ENCODE assay signal across 8 mouse cellular contexts in the genomic region with DNA sequence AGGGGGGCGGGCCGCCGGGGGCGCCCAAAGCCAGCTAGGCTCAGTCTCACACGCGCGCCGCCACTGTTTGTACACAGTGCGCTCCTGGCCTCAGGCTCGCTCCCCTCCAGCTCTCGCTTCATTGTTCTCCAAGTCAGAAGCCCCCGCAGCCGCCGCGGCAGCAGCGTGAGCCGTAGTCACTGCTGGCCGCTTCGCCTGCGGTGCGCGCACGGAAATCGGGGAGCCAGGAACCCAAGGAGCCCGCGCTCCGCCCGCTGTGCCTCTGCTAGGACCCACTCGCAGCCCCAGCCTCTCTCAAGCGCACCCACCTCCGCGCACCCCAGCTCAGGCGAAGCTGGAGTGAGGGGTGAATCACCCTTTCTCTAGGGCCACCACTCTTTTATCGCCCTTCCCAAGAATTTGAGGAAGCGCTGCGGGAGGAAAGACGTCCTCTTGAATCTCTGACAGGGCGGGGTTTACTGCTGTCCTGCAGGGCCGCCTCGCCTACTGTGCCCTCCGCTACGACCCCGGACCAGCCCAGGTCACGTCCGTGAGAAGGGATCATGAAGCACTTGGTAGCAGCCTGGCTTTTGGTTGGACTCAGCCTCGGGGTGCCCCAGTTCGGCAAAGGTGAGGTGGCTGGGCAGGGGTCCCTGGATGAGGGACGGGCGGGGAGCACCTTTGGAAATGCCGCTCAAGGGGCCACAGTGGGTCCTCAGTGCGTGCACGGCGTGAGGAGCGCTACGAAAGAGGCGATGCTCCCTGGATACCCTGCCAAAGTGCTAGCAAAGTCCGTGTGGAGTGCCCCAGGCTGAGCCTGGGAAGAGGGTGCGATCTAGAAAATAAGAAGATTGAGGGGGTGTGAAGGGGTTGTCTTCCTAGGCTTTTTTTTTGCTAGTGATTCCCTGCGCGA. TPM values are rescaled to one million over a fixed set of nuclear protein-coding genes. Genes with fewer than 3 reads are reported as not detected.
A peak's percentile ranks its signal among the peaks of the same experiment; 100 is the strongest.
DNase-seq lines count a peak whose midpoint lies in the region; ATAC-seq lines count a peak whose summit lies in the region.

A gene (plus strand): TSS at position 33 of the 892 bp plus-strand sequence.

- peak within 1 kb of the TSS; percentile 39; the same call in 1 of the 2 replicates for H3K27ac ChIP-seq in embryonic facial prominence, embryonic 14.5 days (replicated peaks; ENCODE audit: low read depth, low read length)
- H3K27ac ChIP-seq in hindbrain, embryonic 14.5 days: peak within 1 kb of the TSS; percentile 87
- no peak within 1 kb of the TSS for H3K27ac ChIP-seq in stomach, embryonic 14.5 days (ENCODE audit: low read length)

- H3K4me2 ChIP-seq in embryonic facial prominence, embryonic 14.5 days (ENCODE audit: low read depth, low read length): peak within 1 kb of the TSS; percentile 86
- peak within 1 kb of the TSS; percentile 95 for H3K4me2 ChIP-seq in hindbrain, embryonic 14.5 days (replicated peaks)
- peak within 1 kb of the TSS; percentile 96 for H3K4me2 ChIP-seq in stomach, embryonic 14.5 days (replicated peaks; ENCODE audit: low read depth, low read length)

- peak; percentile 79 for ATAC-seq in embryonic facial prominence, embryonic 14.5 days (ENCODE audit: low read depth)
- ATAC-seq in hindbrain, embryonic 14.5 days (ENCODE audit: low FRiP score): peak; percentile 89
- ATAC-seq in stomach, embryonic 14.5 days (ENCODE audit: insufficient number of reproducible peaks, insufficient read depth, low FRiP score, low read depth): peak; percentile 80

- no peaks in the 10 kb centered on the region for H3K27me3 ChIP-seq in embryonic facial prominence, embryonic 14.5 days (replicated peaks; ENCODE audit: control insufficient read depth, insufficient read depth, low read length)
- no peaks in the 10 kb centered on the region for H3K27me3 ChIP-seq in hindbrain, embryonic 14.5 days (ENCODE audit: control insufficient read depth, insufficient read depth, low read length)
- H3K27me3 ChIP-seq in stomach, embryonic 14.5 days (ENCODE audit: control insufficient read depth, insufficient read depth, low read length): no peaks in the 10 kb centered on the region

- WGBS in embryonic facial prominence, embryonic 14.5 days: under 1% methylated on average over 36 of the region's 60 CpGs
- under 1% methylated on average over 58 of the region's 60 CpGs for WGBS in hindbrain, embryonic 14.5 days
- WGBS in stomach, embryonic 14.5 days: under 1% methylated on average over 57 of the region's 60 CpGs

- no peaks in the 10 kb centered on the region for H3K9me3 ChIP-seq in embryonic facial prominence, embryonic 14.5 days (ENCODE audit: control insufficient read depth, low read length)
- no peaks in the 10 kb centered on the region for H3K9me3 ChIP-seq in hindbrain, embryonic 14.5 days (ENCODE audit: control insufficient read depth, low read length)
- no peaks in the 10 kb centered on the region for H3K9me3 ChIP-seq in stomach, embryonic 14.5 days (ENCODE audit: control insufficient read depth, low read depth, low read length)

- H3K4me1 ChIP-seq in embryonic facial prominence, embryonic 14.5 days (ENCODE audit: control insufficient read depth, insufficient read depth, low read length): peaks cover 7% of the 10 kb centered on the region
- H3K4me1 ChIP-seq in hindbrain, embryonic 14.5 days (replicated peaks; ENCODE audit: control insufficient read depth, insufficient read depth, low read length): 0 out of 2 replicates have a peak, but pooled peaks cover 4% of the 10 kb centered on the region
- H3K4me1 ChIP-seq in stomach, embryonic 14.5 days (ENCODE audit: control insufficient read depth, insufficient read depth, low read length): no peaks in the 10 kb centered on the region

- no peaks in the 10 kb centered on the region for H3K36me3 ChIP-seq in embryonic facial prominence, embryonic 14.5 days (ENCODE audit: control insufficient read depth, insufficient read depth, low read length)
- no peaks in the 10 kb centered on the region for H3K36me3 ChIP-seq in hindbrain, embryonic 14.5 days (replicated peaks; ENCODE audit: control insufficient read depth, insufficient read depth)
- H3K36me3 ChIP-seq in stomach, embryonic 14.5 days (ENCODE audit: control insufficient read depth, insufficient read depth, low read length): no peaks in the 10 kb centered on the region

- peak within 1 kb of the TSS; percentile 71 for H3K4me3 ChIP-seq in embryonic facial prominence, embryonic 14.5 days (ENCODE audit: low read depth, low read length)
- peak within 1 kb of the TSS; percentile 72 for H3K4me3 ChIP-seq in hindbrain, embryonic 14.5 days (replicated peaks; ENCODE audit: low read length)
- peak within 1 kb of the TSS; percentile 59 for H3K4me3 ChIP-seq in stomach, embryonic 14.5 days (ENCODE audit: low read depth, low read length)

- intact Hi-C loops in left cerebral cortex, postnatal 36 days (cut with DNase I): loop anchor here (10.0 kb wide), 2 partner anchors 207 to 713 kb away; a partner anchor contains a TSS

- H3K9ac ChIP-seq in embryonic facial prominence, embryonic 14.5 days (ENCODE audit: low read depth, low read length): peak within 1 kb of the TSS; percentile 80
- H3K9ac ChIP-seq in hindbrain, embryonic 14.5 days: peak within 1 kb of the TSS; percentile 95
- H3K9ac ChIP-seq in stomach, embryonic 14.5 days (replicated peaks; ENCODE audit: low read depth, low read length): peak within 1 kb of the TSS; percentile 63

- DNase-seq in ovary, postnatal 14 days (ENCODE audit: low spot score): peak; percentile 2
- DNase-seq in ovary, adult 18-20 months (ENCODE audit: low spot score): no peak
- peak; percentile 81 for DNase-seq in embryonic facial prominence, embryonic 14.5 days (ENCODE audit: low spot score)
- DNase-seq in hindbrain, embryonic 14.5 days (ENCODE audit: low spot score): peak; percentile 74
- peak; percentile 63 to 70 for DNase-seq in left cerebral cortex, postnatal 36 days (ENCODE audit: low spot score in 2 of 2)
- peak; percentile 65 for DNase-seq in mesoderm, embryonic 11.5 days (ENCODE audit: low read depth, low spot score)
- DNase-seq in urinary bladder, adult 2 months (ENCODE audit: low spot score): no peak

RNA-seq across cellular contexts. Expression of the gene that starts here (rescaled TPM):
- 17.4 and 20.4 TPM in 2 replicates for polyA plus RNA-seq in embryonic facial prominence, embryonic 14.5 days (2014; fragmentation: Nextera tagmentation; extraction: Ambion mirVana)
- polyA plus RNA-seq in hindbrain, embryonic 14.5 days (2014; fragmentation: Nextera tagmentation; extraction: Ambion mirVana): 72.1 and 80.0 TPM in 2 replicates
- total RNA-seq in left cerebral cortex, postnatal 36 days (2021): 10 to 100 TPM; 87.5 to 88.0 TPM
- 15.2 and 18.2 TPM in 2 replicates for polyA plus RNA-seq in stomach, embryonic 14.5 days (2014; fragmentation: Nextera tagmentation; extraction: Ambion mirVana)
- 5.2 and 6.3 TPM in 2 replicates for polyA plus RNA-seq in urinary bladder, adult 2 months (2012; rRNA removed)

Comparison
In these comparisons a context has a peak if more than half of its experiments do, and no peak if none do; other contexts are left out.
1. DNase-seq: peak in ovary, postnatal 14 days (single experiment), embryonic facial prominence, embryonic 14.5 days (single experiment), hindbrain, embryonic 14.5 days (single experiment), left cerebral cortex, postnatal 36 days (2 of 2) and mesoderm, embryonic 11.5 days (single experiment); none in ovary, adult 18-20 months (single experiment) and urinary bladder, adult 2 months (single experiment).
2. Peak in every context shown above with its lines, with median percentiles within 50 percentile points of each other: ATAC-seq, H3K4me2 ChIP-seq, H3K4me3 ChIP-seq and H3K9ac ChIP-seq.